Mouse (Mus musculus) cerebellum, postnatal 25 days (tissue): ENCODE data around the gene Actn1.
"Not testable (repeated sequence)": the region's sequence is repeated elsewhere in the genome, so short reads cannot be mapped to it uniquely, and the experiment has no call there.

ENCODE experiments used
- DNase-seq, 2 experiments: peaks; one replicate each; pipeline ENCODE4 v3.0.0; 2021; ENCODE audit warnings: mixed read lengths in 2 of 2

The Actn1 gene

DNA sequence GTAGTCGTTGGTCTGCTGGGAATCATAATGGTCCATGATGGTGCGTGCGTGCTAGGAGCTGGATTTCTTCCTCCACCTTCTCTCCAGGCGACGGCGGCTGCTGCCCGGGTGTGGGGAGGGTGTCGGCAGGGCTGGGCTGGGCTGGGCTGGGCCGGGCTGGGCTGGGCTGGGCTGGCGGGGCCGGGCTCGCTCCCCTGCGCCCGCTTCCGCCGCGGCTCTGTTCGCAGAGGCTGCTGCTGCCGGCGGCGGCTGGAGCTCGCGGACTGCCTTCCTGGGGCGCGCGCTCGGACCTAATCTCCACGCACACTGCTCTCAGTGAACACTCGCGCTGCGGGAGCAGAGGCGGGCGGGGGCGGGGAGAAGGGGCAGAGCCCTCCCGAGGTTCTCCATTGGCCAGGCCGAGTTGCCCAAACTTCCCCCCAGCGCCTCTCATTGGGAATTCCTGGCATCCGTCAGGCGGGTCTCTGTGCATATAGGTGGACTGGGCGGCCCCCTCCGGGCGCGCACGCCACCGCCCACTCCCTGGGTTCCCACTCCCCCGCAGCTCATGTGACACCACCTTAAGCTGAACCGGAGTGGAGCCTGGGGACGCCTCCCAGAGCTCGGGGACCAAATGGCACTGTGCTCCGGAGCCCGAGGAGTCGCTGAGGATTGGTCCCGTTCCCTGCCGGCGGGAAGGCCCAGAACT, at the start of gene Actn1:
Actn1 (minus strand) TSS at position 316 of the 688 bp plus-strand sequence.
- peak; percentile 92 to 94 for DNase-seq

DNA sequence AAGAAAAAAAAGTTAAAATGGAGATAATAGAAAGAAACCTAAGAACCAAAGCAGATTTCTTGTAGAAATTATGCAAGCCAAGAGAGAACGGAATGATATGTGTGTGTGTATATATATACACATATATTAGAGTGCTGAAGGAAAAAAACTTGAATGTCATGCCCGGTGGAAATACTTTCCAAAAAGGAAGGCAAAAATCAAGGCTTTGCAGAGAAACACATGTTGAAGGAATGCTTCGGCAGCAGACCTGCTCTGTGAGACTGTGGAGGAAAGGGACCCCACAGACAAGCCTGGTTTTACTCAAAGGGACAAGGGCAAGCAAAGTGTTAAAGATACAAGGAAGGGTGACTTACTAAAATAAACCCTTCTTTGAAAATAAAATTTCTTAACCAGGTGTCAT, 47.4 kb upstream of the Actn1 start:
- DNase-seq = no peak

DNA sequence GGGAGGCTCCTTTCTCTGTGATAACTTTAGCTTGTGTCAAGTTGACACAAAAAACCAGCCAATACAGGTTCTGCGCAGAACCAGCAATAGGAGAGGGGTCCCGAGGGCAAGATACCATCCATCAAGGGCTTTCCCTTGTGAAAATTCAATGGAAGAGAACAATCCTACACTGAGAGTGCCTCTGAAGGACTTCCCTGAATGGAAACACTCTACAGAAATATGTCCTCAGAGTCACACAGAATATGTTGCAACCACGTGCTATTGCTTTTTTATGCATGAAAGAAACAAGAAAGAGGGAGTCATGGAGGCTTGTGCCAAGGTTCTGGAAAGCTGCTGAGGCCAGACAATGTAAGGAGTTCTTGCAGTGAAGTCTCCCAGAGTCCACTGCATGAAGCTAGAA, 44.3 kb upstream of the Actn1 start:
- DNase-seq = no peak

DNA sequence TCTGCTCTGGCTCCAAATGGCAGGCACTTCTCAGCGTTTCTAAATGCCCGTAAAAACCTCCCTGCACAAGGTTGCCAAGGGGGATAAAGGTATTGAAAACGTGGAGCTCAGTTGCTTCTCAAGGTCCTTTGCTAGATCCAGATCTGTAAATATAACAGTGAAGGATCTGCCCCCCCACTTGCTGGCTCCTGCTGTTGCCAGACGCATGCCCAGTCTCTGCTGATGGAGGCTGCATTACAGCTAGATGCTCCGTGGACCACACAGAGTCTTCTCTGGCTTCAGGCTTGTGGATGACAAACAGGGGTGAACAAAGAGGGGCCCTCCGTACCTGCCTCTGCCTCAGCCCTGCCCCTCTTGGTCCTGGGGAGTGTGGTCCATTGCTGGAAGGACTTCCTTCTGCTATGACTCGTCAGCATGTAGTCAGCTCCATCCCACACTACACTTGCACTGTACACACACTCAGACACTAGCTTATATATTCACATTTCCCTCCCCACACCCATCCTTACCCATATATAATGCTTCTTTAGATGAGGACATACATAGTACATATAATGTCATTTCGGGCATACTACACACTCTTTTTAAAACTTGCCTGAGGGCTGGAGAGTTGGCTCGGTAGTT, 40.8 kb upstream of the Actn1 start:
- DNase-seq = no peak

DNA sequence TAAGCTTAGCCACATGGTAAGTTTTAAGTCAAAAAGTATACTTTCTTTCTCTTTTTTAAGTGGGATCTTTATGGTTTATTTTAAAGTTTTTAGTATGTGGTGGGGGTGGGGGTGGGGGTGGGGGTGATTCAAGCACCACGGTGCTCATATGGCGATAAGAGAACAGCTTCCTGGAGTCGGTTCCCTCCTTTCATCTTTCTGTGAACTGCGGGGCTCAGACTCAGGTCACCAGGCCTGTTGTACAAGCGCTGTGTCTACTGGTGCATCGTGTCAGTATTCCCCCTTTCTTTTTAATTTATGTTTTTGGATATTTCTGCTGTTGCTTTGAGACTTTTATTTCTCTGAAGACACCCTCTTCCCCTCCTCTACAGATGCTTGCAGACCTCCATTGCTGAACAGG, 38.5 kb upstream of the Actn1 start:
- no peak for DNase-seq

DNA sequence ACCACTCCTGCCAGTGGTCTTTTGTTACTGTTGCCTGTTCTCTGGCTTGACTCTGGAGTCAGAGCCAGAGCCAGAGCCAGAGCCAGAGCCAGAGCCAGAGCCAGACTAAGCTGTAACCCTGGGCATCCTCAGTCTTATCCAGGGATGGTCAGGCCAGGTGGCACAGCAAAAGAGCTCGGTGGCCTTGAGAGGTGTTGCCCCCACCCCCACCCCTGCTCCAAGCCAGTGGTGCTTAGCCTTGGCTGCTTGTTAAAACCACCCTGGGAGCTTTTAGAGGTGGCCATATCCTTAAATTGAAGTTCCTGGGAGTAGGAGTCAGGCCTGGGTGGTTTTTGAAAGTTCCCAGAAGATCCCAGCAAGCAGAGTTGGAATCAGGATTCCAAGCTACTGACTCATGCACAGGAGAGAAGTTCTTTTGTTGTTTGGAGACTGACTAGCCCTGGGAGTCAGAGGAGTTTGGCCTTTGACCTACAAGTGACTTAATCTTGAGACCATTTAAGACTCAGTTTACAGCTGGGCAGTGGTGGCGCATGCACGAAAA, 31.8 kb upstream of the Actn1 start:
- no peak for DNase-seq

DNA sequence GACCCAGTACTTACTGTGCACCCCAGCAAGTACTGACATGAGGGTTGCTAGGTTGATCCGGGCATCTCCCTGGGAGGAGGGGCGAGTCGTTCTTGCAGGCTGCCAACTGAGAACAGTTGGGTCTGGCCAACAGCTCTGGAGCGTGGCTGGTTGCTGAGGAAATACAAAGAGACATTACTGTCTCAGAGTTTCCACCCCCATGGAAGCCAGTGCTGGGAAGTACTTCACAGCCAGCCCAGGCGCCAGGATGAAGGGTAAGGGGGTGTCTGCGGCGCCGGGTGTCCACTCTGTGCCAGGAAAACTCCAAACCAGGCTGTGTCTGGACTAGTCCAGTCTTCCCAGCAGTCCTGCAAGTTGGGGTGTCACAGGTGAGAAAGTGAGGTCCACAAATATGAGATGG, 30.8 kb upstream of the Actn1 start:
- DNase-seq = peak in 1 of 2 experiments; percentile 13

DNA sequence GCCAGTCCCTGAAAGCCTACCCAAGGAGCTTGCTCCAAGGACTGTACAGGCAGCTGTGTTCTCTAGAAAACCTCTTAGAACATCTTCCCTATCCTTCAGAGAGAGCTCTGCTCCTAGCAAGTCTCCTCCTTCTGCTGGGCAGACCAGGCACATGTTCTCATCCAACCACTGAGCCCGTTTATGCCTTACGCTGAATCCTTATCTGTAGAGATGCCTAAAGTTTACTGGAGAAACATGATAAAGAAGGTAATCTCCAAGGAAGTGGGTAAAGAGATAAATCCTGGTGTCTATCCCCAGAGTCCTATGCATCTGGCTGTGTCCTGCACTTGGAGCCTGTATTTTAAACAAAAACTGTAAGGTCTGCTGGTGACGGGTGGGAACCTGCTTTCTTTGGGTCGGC, 30.3 kb upstream of the Actn1 start:
- no peak for DNase-seq

DNA sequence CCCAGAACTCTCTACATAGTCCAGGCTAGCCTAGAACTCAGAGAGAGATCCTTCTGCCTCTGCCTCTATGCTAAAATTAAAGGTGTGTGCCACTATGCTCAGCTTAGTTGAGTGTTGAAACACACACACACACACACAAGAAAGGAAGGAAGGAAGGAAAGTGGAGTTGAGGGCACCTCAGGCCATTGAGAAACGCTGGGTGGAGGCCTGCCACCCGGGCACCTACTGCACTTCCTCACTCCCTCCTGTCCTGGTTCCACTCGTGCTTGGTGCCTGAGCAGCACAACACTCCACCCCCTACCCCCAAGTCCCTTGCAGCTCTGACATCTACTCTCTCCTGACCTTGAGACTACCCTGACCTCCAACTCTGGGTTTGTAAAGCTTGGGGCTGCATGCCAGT, 29.6 kb upstream of the Actn1 start:
- DNase-seq = no peak

DNA sequence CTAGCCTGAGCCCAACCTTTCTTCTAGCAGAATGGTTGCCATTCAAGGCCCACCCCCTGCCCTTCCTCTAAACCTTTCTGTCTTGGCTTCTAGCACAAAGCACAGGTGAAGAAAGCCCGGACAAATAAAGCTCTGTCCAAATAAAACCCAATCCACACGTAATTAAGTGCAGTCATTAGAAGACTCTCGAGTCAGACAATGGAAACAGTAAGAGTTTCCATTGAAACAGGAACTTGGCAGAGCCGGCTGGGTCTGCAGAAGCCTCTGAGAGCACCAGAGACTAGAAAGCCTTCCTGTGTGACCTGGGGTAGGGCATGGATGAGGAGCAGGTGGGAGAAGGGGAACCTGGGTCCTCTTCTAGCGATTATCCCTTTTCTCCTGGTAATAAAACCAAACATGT, 25.7 kb upstream of the Actn1 start:
- no peak for DNase-seq

DNA sequence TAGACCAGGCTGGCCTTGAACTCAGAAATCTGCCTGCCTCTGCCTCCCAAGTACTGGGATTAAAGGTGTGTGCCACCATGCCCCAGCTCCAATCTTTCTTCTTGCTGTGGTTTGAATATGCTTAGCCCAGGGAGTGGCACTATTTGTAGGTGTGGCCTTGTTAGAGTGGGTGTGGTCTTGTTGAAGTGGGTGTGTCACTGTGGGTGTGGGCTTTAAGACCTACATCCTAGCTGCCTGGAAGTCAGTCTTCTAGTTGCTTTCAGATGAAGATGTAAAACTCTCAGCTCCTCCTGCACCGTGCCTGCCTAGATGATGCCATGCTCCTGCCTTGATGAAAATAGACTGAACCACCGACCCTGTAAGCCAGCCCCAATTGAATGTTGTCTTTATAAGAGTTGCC, 24.1 kb upstream of the Actn1 start:
- DNase-seq = not testable (repeated sequence)

DNA sequence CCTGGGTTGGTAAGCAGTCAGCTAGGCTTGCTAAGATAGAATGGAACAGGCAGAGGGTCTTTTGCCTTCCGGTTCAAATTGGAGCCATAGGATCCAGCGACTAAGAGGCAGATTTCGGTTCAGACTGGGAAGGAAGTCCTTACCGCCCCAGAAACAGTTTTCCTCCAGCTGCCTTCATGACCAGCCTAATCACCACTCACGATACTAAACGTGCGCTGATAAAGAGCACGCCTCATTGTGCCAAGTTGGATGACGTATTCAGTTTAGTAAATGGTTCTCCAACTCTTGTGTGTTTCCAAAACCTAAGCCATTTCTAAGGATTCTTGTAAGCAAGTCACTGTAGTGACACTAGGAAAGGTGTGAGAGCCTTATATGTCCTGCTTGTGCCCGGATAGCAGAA, 18.7 kb upstream of the Actn1 start:
- no peak for DNase-seq

DNA sequence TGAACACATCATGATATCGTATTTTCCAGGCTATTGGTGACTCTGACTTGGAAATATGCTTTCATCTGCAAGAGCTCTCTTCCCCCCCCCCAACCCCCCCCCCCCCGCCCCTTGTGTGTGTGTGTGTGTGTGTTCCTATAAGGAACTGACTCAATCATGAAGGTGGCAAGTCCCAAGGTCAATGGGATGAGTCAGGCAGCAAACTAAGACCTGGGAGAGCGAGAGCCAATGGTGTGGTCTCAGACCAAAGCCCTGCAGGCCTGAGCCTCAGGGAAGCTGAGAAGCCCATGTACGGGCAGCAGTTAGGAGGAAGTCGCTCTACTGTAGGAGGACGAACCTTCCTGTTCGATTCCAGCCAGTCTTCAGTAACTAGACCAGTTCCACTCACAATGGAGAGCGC, 17.3 kb upstream of the Actn1 start:
- no peak for DNase-seq

DNA sequence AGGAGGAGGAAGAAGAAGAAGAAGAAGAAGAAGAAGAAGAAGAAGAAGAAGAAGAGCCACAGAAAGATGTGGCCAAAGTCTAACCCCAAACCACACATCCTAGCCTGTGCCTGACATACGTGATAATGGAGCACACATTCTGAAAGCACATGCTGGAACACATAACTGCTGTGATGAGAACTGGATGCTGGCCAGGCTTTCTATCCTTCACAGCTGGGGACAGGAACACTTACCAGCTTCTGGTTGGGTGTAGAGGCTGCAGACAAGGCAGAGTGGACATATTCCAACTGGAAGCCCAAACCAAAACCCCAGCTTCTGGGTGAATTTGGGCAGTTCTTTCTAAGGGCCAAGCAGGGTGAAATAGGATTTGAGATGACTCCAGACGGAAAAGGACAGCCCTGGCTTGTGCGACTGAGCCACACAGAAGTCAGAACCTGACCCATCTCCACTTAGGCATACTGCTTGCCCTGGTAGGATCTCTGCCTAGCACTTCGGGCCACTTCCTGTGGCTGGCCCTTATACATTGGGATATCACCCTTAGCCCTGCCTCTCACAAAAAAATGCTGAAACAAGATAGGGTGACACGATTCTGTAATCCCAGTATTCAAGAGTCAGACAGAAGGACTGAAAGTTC, 15.1 kb upstream of the Actn1 start:
- no peak for DNase-seq

DNA sequence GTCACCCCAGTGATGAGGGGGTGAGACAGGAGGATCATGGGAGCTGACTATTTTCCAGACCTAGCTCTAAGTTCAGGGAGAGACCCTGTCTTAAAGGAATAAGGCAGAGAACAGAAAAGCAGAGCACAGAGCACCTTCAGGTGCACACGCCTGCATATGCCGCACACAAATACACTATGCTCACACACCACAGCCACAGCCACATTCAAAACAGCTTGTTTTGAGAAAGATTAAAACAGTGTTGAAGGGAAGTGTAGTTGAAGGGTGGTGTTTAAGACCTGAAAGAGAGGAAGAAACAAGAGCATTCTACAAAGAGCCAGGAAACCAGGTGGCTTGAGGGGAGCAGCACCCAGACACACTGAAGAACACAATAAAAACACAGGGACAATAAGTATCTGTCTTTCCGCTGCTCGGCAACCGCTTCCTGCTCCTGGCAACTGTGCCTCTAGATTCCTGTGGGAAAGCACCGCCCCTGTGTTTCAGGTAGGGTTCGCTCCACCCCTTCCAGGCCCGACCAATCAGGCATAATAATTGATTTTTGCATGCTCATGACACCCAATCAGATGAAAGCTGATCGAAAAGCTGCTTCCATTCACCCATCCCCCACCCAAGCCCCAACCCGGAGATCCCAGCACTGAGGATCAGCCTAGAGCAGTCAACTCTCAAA, 13.0 kb upstream of the Actn1 start:
- peak; percentile 26 to 64 for DNase-seq

DNA sequence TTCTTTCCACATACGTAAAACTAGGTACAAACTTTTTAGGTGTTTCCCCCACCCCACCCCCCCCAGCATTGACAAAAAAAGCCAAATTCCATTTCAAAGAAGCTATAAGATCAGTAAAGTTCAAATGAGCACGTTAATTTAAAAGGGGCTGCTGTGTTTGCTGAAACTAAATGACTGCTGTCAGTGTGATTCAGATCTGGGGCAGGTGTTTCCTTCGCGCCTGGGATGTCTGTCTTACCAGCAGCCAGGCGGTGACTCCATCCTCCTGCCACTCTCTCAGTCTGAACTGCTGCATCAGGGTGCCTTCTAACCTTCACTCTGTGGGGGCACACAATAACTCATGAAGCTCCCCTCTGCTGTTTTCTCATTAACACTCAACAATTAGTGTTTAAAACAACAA, 11.6 kb upstream of the Actn1 start:
- no peak for DNase-seq

DNA sequence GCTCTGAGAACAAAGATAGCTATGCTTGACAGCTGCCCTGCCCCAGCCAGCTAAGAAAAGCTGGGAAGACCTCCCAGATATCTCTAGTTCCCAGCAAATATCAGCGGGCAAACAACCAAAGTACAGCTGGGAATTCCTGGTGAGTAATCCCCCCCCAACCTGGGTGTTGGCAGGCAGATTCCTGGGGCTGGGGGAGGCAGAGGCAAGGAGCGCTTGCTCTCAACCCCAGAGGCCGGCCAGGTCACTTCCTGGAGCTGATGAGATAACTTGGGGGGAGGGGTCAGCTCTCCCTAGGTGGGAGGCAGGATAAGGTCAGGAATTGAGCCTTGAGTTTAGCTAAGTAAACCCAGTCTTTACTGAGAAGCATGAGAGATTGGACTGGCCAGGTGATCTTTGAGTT, 10.8 kb upstream of the Actn1 start:
- no peak for DNase-seq

DNA sequence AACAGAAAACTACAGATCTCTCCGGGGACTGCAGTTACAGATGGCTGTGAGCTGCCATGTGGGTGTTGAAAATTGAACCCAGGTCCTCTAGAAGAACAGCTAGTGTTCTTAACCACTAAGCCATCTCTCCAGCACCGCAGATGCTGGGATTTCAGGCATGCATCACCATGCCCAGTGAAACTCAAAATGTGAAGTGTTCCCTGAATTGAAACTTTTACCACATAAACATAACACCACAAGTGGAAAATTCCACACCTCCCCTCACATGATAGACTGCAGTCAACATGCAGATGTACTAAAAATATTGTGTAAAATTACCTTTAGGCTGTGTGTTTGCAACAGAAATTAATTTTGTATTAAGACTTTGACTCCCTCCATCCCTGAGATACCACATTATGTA, 9.1 kb upstream of the Actn1 start:
- no peak for DNase-seq

DNA sequence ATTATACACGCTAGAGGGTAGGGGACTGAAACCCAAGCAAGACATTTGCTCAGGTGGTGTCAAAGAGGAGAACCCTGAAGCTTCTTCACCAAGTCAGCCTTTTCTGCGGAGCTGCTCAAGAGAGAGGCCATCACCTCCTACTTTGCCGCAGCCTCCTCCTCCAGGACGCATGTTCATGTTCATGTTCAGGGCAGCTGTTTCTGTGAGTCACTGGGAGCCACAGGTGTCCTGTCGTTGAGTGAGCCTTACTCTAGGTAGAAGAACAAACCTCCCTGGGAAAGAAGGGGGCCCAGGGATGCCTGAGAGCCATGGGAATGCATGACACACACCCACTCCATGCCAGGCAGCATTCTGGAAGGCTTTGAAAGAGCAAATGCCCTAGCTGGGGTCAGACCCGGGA, 7.8 kb upstream of the Actn1 start:
- DNase-seq = no peak

DNA sequence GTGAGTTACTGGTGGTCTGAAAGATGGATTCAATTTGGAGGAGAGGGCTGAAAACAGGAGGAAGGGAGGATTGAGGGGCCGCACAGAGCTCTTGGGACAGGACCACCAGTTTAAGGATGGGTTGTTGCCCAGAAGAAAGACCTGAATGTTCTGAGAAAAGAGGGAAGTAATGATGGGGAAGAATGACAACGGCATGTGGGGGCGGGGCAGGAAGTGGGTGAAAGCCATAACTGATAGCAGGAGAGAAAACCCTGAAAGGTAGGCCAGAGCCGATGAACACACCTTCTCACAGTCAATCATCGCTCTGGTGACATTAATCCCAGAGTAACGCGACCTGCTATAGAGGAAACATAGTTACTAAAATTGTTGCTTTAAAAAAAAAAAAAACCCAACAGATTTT, 4.2 kb upstream of the Actn1 start:
- not testable (repeated sequence) for DNase-seq

DNA sequence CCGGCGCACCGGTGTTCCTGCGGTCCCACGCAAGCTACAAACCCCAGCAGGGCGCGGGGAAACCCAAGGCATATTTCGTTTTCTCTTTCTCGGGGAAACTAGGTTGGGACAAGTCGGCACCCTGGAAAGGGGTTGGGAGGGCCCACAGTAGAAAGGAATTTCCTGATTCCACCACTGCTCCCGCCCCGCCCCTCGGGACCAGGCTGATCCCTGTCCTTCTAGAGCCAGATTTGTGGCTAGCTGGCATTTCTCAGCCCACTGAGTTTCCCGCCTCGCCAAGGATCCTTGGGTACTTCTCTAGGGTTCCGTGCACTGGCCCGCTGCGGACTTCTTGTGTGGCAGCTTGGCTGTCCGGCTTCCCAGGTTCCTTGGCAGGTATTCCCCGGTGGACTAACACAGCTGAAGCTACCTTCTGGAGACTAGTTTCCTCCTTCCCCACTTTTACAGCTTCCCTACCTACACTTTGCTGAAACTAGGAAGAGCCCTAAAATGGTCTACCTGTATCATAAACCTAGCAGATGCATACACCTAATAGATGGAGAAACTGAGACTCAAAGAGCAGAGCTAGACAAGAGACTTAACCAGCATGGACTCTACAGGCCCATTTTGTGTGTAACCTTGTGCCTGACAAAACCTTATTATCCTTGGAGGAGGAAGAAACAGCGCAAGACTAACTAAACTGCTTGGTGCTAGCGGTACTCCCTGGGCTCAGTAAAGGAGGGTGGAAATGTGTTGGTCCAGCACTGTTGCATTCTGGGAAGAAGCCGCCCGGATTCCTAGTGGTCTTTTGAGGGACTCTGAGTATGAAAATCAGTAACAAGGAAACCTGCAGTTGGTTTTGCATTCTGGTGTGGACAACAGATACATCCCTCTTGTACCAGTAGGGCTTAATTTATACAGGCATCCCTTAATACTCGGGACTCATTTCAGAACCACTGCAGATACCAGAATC, 849 bp upstream of the Actn1 start:
- peak in 1 of 2 experiments; percentile 63 for DNase-seq
